Mouse (Mus musculus) gastrocnemius, postnatal 4 days (tissue): ENCODE measurements around the gene Cyp2d10. TPM values are rescaled to one million over a fixed set of nuclear protein-coding genes. Genes with fewer than 3 reads are reported as not detected.
A peak's percentile ranks its signal among the peaks of the same experiment; 100 is the strongest.

ENCODE experiments used
- DNase-seq, 2 experiments: peaks; one replicate each; pipeline ENCODE4 v3.0.0; 2021 to 2022; ENCODE audit warnings: low spot score in 2 of 2, mixed read lengths in 2 of 2
- microRNA-seq: library from miRNA; unstranded; fragments of <30 nt; microRNA quantifications from one replicate; pipeline ENCODE4 v1.2.0, GENCODE M21; 2021
- total RNA-seq, 2 experiments: library from RNA; stranded (reverse); gene quantifications; 2 replicates each; pipeline ENCODE4 v1.2.3; 2021

Gene Cyp2d10
- total RNA-seq, 2 experiments from 2014 or later = 0.86 TPM; not detected in 1

GRCm38 (mm10) chr15:82362234-82362633, 44.8 kb downstream of the Cyp2d10 start:
- DNase-seq = peak in 1 of 2 experiments; percentile 6

GRCm38 (mm10) chr15:82361459-82362018, 45.5 kb downstream of the Cyp2d10 start:
- DNase-seq = peak in 1 of 2 experiments; percentile 18

- DNase-seq = no peak
Observed at GRCm38 (mm10) chr15:82358431-82359260, 48.3 kb downstream of the Cyp2d10 start.

GRCm38 (mm10) chr15:82354126-82354945, 52.7 kb downstream of the Cyp2d10 start, which contains the start of gene Ndufa6:
Ndufa6 (minus strand) TSS chr15:82354322.
- peak; percentile 97 for DNase-seq

GRCm38 (mm10) chr15:82353745-82354113, 53.3 kb downstream of the Cyp2d10 start:
- DNase-seq = no peak

- DNase-seq = no peak
Observed at GRCm38 (mm10) chr15:82353078-82353744, 53.8 kb downstream of the Cyp2d10 start.

Small RNAs within 50 kb of the gene (microRNA-seq; reads per million reads assigned to microRNA genes)
- gene Gm25990 (not detected), gene Gm27331 (not detected), gene Gm27622 (not detected), gene Mir7684 (not detected)

Other genes with a start within 250 kb of the Cyp2d10 start
- under 1 TPM in 1 of 2 experiments, not detected in 1; 0.23 TPM for gene Shisa8, start 194.4 kb downstream of the Cyp2d10 start, total RNA-seq
- under 1 TPM in 1 of 2 experiments, not detected in 1; 0.66 TPM for gene Tnfrsf13c, start 182.8 kb downstream of the Cyp2d10 start, total RNA-seq
- 10 to 100 TPM in 1 of 2 experiments, 1 to 10 TPM in 1; 8.5 to 14.4 TPM for gene Cenpm, start 162.4 kb downstream of the Cyp2d10 start, total RNA-seq
- not detected for gene 1500009C09Rik, start 154.8 kb downstream of the Cyp2d10 start, total RNA-seq
- gene Sept3, start 132.3 kb downstream of the Cyp2d10 start, total RNA-seq = 1 to 10 TPM; 1.2 to 1.9 TPM
- not detected for gene Wbp2nl, start 108.2 kb downstream of the Cyp2d10 start, total RNA-seq
- gene Naga, start 68.3 kb downstream of the Cyp2d10 start, total RNA-seq = 10 to 100 TPM; 42.0 to 44.4 TPM
- 10 to 100 TPM in 1 of 2 experiments, 1 to 10 TPM in 1; 8.7 to 10.9 TPM for gene Pheta2, start 68.3 kb downstream of the Cyp2d10 start, total RNA-seq
- 100 to 1,000 TPM; 135 to 144 TPM for gene Smdt1, start 68.2 kb downstream of the Cyp2d10 start, total RNA-seq
- 100 to 1,000 TPM; 306 to 308 TPM for gene Ndufa6, start 52.9 kb downstream of the Cyp2d10 start, total RNA-seq
- gene Cyp2d22, start 26.9 kb downstream of the Cyp2d10 start, total RNA-seq = 10 to 100 TPM; 17.3 to 17.9 TPM
- under 1 TPM in 1 of 2 experiments, not detected in 1; 0.21 TPM for gene Cyp2d11, start 13.2 kb downstream of the Cyp2d10 start, total RNA-seq
- gene Cyp2d9, start 26.2 kb upstream of the Cyp2d10 start, total RNA-seq = under 1 TPM in 1 of 2 experiments, not detected in 1; 0.23 TPM
- gene Cyp2d12, start 147.9 kb upstream of the Cyp2d10 start, total RNA-seq = not detected
- not detected for gene Cyp2d34, start 213.8 kb upstream of the Cyp2d10 start, total RNA-seq